Mouse (Mus musculus): ENCODE measurements around the gene Gnaq. TPM values are rescaled to one million over a fixed set of nuclear protein-coding genes. Genes with fewer than 3 reads are reported as not detected.

Gene Gnaq
- polyA plus RNA-seq, 1 experiment from 2014 or later, result 34.0 TPM

DNA sequence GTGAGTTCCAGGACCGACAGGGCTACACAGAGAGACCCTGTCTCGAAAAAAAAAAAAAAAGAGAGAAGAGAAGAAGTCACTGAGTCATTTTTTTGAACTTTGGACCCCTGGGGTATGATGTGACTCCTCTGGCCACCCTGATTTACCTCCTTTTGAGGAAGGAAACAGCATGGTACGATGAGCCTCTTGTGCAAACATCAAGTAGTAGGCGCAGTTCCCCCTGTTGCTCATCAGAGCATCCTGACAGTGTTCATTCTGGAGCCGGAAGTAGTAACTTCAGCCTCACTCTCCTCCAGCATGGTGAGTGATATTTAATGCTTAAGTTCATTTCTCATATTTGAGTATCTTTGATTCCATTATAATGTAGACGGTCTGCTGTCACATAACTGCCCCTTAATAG lies 190.4 kb downstream of the Gnaq start:
- WGBS, result 84% methylated on average over 6 of the region's 6 CpGs
- Histone ChIP-seq H3K27me3 (no peaks in the 10 kb centered on the region), H3K9me3 (replicated peaks) (no peaks in the 10 kb centered on the region), H3K4me2 (replicated peaks) (no peak overlapping the region), H3K27ac (replicated peaks) (no peak overlapping the region), H3K36me3 (no peaks in the 10 kb centered on the region), H3K9ac (no peak overlapping the region), H3K4me1 (peaks cover 26% of the 10 kb centered on the region; the same call in 1 of the 2 replicates), H3K4me3 (replicated peaks) (no peak overlapping the region)
- ATAC-seq (ENCODE audit: insufficient number of reproducible peaks, low FRiP score, low TSS enrichment, low read depth), result no peak

DNA sequence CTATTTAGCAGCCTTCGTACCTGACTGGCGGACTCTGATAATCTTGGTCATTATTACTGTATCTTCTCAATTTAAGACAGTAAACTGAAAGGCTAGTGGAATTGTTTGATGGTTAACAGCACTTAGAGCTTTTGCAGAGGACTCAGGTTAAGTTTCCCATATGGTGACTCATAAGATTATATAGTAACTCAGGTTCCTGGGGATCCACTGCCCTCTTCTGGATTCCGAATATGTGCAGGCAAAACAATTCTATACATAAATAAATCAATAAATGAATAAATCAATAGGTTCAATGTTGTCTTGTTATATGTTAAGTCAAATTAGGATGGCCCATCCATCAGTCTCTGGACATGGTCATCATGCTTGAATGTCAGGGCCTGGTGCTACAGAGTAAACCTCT lies 191.6 kb downstream of the Gnaq start:
- no peaks in the 10 kb centered on the region for H3K36me3 ChIP-seq
- no peaks in the 10 kb centered on the region for H3K9me3 ChIP-seq (replicated peaks)
- H3K4me1 ChIP-seq, result peaks cover 28% of the 10 kb centered on the region; the same call in 1 of the 2 replicates
- H3K4me3 ChIP-seq (replicated peaks), result no peak overlapping the region
- no peak overlapping the region for H3K27ac ChIP-seq (replicated peaks)
- no peak overlapping the region for H3K9ac ChIP-seq
- WGBS, result 94% methylated on average over 3 of the region's 3 CpGs
- no peaks in the 10 kb centered on the region for H3K27me3 ChIP-seq
- ATAC-seq (ENCODE audit: insufficient number of reproducible peaks, low FRiP score, low TSS enrichment, low read depth), result no peak
- no peak overlapping the region for H3K4me2 ChIP-seq (replicated peaks)

DNA sequence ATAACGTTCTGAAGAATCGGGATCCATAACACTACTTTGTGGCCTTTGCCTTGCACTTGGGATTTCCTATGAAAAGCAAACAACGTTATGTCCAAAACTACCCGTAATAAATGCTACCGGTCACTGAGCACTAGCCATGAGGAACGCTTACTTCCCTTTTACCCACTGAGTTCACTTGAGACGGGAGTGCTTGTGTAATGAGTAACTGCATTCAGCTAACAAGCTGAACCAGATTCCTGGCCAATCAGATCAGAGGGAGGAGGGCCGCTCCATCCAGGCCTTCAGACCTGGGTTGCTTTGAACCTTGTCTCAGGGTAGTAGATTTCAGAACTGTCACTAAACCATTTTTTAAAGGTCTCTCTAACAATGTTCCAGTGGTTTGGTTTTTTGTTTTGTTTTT lies 193.3 kb downstream of the Gnaq start:
- H3K27me3 ChIP-seq, result no peaks in the 10 kb centered on the region

DNA sequence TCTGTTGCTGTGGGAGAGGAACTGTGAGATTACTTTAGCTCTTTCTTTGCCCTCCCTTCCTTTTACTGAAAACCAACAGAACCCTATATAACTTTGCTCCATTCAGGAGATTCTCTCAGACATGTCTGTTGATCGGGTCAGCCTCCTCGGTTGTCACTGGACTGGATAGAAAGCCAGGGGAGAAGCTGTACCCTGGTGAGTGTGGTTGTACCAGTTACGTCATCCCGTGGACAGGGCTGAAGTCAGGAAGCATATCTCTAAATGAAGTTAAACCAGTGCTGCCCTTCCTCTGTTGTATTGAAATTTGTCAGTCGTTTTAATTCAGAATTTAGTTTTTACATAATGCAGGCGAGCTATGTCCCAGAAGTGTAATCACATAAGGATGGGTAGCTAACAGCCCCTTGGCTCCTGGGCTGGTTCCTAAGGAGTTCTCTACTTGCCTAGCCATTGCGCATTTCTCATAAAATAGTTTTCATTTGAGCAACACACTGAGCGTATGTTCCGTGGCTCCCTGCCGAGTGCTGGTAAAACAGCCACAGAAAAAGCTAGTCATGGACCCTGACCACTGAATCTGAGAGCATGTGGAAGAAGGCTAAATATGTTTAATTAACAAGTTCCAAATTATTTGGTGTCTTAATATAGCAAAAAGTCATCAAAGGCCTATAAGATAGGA lies 194.9 kb downstream of the Gnaq start:
- Histone ChIP-seq H3K27me3 (no peaks in the 10 kb centered on the region), H3K9me3 (replicated peaks) (no peaks in the 10 kb centered on the region), H3K36me3 (no peaks in the 10 kb centered on the region), H3K27ac (replicated peaks) (no peak overlapping the region), H3K4me2 (replicated peaks) (no peak overlapping the region), H3K4me3 (replicated peaks) (no peak overlapping the region), H3K9ac (no peak overlapping the region), H3K4me1 (peaks cover 28% of the 10 kb centered on the region; the same call in 1 of the 2 replicates)
- WGBS, result 75% methylated on average over 10 of the region's 10 CpGs
- no peak for ATAC-seq (ENCODE audit: insufficient number of reproducible peaks, low FRiP score, low TSS enrichment, low read depth)

More for the DNA sequence above, 193.3 kb downstream of the Gnaq start:
- H3K36me3 ChIP-seq, result no peaks in the 10 kb centered on the region
- no peak overlapping the region for H3K4me2 ChIP-seq (replicated peaks)
- 51% methylated on average over 8 of the region's 8 CpGs for WGBS
- H3K27ac ChIP-seq (replicated peaks), result no peak overlapping the region
- H3K9ac ChIP-seq, result no peak overlapping the region
- H3K9me3 ChIP-seq (replicated peaks), result no peaks in the 10 kb centered on the region
- no peak for ATAC-seq (ENCODE audit: insufficient number of reproducible peaks, low FRiP score, low TSS enrichment, low read depth)
- H3K4me3 ChIP-seq (replicated peaks), result no peak overlapping the region
- peaks cover 28% of the 10 kb centered on the region; the same call in 1 of the 2 replicates for H3K4me1 ChIP-seq

DNA sequence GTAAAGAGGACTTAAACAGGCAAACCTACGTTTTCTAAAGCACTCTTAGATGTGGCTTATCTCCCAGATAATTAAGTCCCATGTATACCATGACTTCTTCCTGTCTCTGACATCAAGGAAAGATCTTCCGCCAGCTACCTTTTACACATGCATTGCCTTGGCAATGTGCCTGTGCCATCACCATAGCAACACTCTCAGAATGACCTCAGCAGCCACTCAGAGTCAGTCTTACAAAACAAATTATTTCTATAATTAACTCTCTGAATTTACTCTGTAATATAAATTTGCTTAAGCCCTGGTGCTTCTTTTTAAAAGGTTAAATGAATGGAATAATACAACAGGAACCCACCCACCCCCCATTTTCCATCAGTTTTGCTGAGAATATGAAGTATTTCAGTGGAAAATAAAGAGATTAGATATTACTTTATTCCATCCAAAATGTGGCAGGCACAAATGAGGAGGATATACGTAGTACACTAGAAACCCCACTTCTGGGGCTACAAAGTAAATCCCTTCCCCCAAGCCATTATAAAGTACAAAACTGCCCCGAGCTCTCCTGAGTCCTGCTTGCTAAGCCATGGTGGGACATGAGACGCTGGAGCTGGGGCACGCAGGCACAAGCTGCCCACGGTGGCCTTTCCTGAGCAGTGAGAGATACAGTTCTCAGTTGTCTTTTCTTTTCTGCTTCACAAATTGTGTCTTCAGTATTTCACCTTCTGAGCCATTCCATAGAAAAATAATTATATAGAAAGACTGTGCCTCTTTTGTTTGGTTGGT lies 195.6 kb downstream of the Gnaq start:
- H3K4me2 ChIP-seq (replicated peaks), result no peak overlapping the region
- H3K9me3 ChIP-seq (replicated peaks), result no peaks in the 10 kb centered on the region
- peaks cover 28% of the 10 kb centered on the region; the same call in 1 of the 2 replicates for H3K4me1 ChIP-seq
- no peak overlapping the region for H3K27ac ChIP-seq (replicated peaks)
- no peak for ATAC-seq (ENCODE audit: insufficient number of reproducible peaks, low FRiP score, low TSS enrichment, low read depth)
- H3K36me3 ChIP-seq, result no peaks in the 10 kb centered on the region
- 55% methylated on average over 7 of the region's 7 CpGs for WGBS
- no peak overlapping the region for H3K9ac ChIP-seq
- H3K4me3 ChIP-seq (replicated peaks), result no peak overlapping the region
- H3K27me3 ChIP-seq, result no peaks in the 10 kb centered on the region

DNA sequence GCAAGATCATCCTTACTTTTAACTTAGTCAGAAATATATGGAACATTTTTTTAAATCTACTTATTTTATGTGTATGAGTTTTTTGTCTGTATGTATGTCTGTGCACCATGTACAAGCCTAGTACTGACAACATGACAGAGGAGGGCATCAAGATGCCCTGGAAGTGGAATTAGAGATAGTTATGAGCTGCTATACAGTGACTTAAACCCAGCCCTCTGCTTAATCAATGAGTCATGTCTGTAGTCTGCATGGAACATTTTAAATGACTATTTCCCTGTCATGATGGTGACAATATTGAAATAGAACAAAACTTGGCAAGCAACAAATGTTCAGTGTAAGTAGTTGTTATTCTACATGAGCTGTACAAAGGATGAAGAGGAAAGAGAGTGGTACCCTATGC lies 196.4 kb downstream of the Gnaq start:
- H3K27me3 ChIP-seq, result no peaks in the 10 kb centered on the region
- ATAC-seq (ENCODE audit: insufficient number of reproducible peaks, low FRiP score, low TSS enrichment, low read depth), result no peak
- H3K9me3 ChIP-seq (replicated peaks), result no peaks in the 10 kb centered on the region
- no peak overlapping the region for H3K27ac ChIP-seq (replicated peaks)
- H3K4me2 ChIP-seq (replicated peaks), result no peak overlapping the region
- H3K9ac ChIP-seq, result no peak overlapping the region
- H3K36me3 ChIP-seq, result peaks cover 4% of the 10 kb centered on the region; the same call in 1 of the 2 replicates
- peaks cover 28% of the 10 kb centered on the region; the same call in 1 of the 2 replicates for H3K4me1 ChIP-seq
- no peak overlapping the region for H3K4me3 ChIP-seq (replicated peaks)

DNA sequence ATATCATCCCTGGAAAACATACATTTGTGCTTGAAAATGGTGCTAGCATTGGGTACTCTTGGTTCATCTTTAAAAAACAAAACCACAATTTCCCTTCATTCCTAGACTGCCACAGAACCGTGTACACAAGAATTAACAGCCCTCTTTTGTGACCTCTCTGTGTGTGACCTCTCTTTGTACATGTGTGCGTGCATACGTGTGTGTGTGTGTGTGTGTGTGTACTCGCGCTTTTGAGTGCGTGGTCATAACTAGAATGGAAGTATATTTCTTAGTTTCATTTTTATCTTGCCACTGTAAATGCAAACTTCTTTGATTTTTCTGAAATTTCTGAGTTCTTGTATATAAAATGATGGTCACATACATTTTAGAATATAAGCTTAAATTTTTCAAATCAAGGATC lies 197.0 kb downstream of the Gnaq start:
- Histone ChIP-seq H3K4me3 (replicated peaks) (no peak overlapping the region), H3K9me3 (replicated peaks) (no peaks in the 10 kb centered on the region), H3K36me3 (peaks cover 5% of the 10 kb centered on the region; the same call in 1 of the 2 replicates), H3K4me2 (replicated peaks) (no peak overlapping the region), H3K27ac (replicated peaks) (no peak overlapping the region), H3K27me3 (no peaks in the 10 kb centered on the region), H3K4me1 (peaks cover 28% of the 10 kb centered on the region; the same call in 1 of the 2 replicates), H3K9ac (no peak overlapping the region)
- ATAC-seq (ENCODE audit: insufficient number of reproducible peaks, low FRiP score, low TSS enrichment, low read depth), result no peak
- WGBS, result 89% methylated on average over 6 of the region's 6 CpGs

DNA sequence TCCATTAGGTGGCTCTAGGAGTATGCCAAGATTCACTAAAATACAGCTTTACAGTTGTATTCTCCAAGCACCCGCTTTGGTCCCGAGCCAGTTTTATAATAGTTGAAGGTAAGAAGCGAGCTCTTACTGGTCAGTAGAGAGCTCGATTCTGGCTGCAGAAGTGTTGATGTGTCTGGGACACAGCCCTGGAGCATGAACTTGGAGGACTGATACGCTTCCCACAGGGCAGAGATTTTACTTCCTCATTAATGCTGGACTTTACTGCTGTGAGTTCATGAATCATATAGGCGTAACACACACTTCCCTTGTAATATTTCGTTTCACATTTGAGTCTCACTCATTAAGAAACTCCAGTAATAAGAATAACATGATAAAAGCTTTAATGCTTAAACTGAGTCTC lies 197.5 kb downstream of the Gnaq start:
- no peak overlapping the region for H3K4me2 ChIP-seq (replicated peaks)
- H3K27ac ChIP-seq (replicated peaks), result no peak overlapping the region
- no peak overlapping the region for H3K4me3 ChIP-seq (replicated peaks)
- no peak overlapping the region for H3K9ac ChIP-seq
- 89% methylated on average over 7 of the region's 7 CpGs for WGBS
- H3K9me3 ChIP-seq (replicated peaks), result no peaks in the 10 kb centered on the region
- peaks cover 7% of the 10 kb centered on the region for H3K36me3 ChIP-seq
- H3K4me1 ChIP-seq, result peaks cover 28% of the 10 kb centered on the region; the same call in 1 of the 2 replicates
- no peak for ATAC-seq (ENCODE audit: insufficient number of reproducible peaks, low FRiP score, low TSS enrichment, low read depth)
- H3K27me3 ChIP-seq, result no peaks in the 10 kb centered on the region

DNA sequence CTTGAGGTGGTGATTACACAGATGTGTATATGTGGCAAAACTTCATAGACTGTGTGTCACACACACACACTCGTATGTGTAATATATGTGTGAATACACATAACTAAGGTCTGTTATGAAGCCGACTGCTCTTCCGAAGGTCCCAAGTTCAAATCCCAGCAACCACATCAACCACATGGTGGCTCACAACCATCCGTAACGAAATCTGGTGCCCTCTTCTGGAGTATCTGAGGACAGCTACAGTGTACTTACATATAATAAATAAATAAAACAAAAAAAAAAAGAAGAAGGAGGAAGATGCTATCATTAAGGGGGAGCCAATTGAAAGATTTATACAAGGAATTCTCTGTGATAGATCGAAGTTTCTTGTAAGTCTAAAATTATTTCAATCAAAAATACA lies 198.4 kb downstream of the Gnaq start:
- no peaks in the 10 kb centered on the region for H3K27me3 ChIP-seq
- ATAC-seq (ENCODE audit: insufficient number of reproducible peaks, low FRiP score, low TSS enrichment, low read depth), result no peak
- H3K36me3 ChIP-seq, result peaks cover 9% of the 10 kb centered on the region
- no peak overlapping the region for H3K27ac ChIP-seq (replicated peaks)
- H3K9ac ChIP-seq, result no peak overlapping the region
- H3K4me3 ChIP-seq (replicated peaks), result no peak overlapping the region
- WGBS, result 90% methylated on average over 6 of the region's 6 CpGs
- peaks cover 21% of the 10 kb centered on the region; the same call in 1 of the 2 replicates for H3K4me1 ChIP-seq
- no peak overlapping the region for H3K4me2 ChIP-seq (replicated peaks)
- H3K9me3 ChIP-seq (replicated peaks), result no peaks in the 10 kb centered on the region

DNA sequence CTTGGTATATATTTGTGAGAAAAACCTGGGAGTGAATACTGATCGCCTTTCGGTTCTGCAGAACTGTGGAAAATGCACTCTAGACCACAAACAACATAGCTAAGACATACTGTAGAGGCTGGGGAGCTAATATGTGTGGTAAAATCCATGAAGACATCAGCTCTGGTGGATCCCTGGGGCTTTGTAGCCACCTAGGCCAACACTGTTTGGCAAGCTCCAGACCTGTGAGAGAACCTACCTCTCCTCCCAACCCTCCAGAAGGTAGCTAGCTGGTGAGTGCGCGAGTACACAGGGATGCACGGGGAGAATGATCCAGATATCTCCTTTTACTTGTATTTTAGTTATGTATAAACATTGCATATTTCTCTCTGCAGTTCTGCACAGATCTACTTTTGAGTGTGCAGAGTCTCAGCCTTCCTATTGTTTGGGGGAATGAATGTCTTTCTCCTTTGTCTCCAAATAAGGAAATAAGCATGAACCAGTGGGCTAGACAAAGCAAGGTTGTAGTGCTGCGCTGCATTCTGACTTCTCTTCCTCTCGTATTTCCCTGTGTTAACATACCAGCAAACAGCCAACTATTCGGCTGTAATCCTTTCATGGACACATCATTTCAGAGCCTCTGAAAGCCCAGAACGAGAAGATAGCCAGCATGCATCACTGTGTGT lies 205.4 kb downstream of the Gnaq start:
- Histone ChIP-seq H3K27ac (replicated peaks) (0 out of 2 replicates have a peak overlapping the region, but pooled peaks have one; percentile 9), H3K4me2 (replicated peaks) (no peak overlapping the region), H3K9me3 (replicated peaks) (no peaks in the 10 kb centered on the region), H3K9ac (no peak overlapping the region), H3K4me3 (replicated peaks) (no peak overlapping the region), H3K36me3 (peaks cover 9% of the 10 kb centered on the region), H3K27me3 (no peaks in the 10 kb centered on the region), H3K4me1 (peaks cover 3% of the 10 kb centered on the region; the same call in 1 of the 2 replicates)
- WGBS, result 76% methylated on average over 9 of the region's 9 CpGs
- ATAC-seq (ENCODE audit: insufficient number of reproducible peaks, low FRiP score, low TSS enrichment, low read depth), result no peak

DNA sequence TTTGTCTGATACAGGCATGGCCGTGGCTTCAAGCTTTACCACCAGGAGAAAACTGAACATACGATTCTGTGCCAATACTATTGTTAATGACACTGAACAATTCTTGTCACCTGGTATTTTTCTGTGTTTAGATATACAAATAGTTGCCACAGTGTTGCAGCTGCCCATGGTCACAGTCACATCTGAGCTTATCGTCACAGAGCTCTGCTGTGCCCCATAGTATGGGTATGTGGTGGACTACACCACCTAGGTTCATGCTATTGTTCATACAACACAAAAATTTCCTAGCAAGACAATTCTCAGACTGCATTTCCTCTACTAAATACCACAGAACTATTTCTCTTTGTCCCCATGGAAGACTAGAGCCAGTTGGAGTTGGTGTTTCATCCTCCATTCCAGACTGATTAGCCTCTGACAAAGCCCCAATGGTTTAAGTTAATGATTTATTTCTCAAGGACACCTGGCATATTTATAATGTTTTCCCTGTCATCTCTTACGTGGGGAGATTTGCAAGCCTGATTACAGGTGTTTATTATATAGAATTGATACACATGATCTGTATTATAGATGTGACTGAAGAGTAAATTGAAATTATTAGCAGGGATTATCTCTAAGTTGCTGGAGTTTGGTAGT lies 207.4 kb downstream of the Gnaq start:
- ATAC-seq (ENCODE audit: insufficient number of reproducible peaks, low FRiP score, low TSS enrichment, low read depth), result no peak

More for the DNA sequence above, 207.4 kb downstream of the Gnaq start:
- H3K4me2 ChIP-seq (replicated peaks), result no peak overlapping the region
- WGBS, result 85% methylated on average over 4 of the region's 4 CpGs
- peaks cover 2% of the 10 kb centered on the region; the same call in 1 of the 2 replicates for H3K36me3 ChIP-seq
- no peak overlapping the region for H3K9ac ChIP-seq
- no peak overlapping the region for H3K4me3 ChIP-seq (replicated peaks)
- H3K9me3 ChIP-seq (replicated peaks), result no peaks in the 10 kb centered on the region
- H3K4me1 ChIP-seq, result peaks cover 3% of the 10 kb centered on the region; the same call in 1 of the 2 replicates
- no peaks in the 10 kb centered on the region for H3K27me3 ChIP-seq
- H3K27ac ChIP-seq (replicated peaks), result no peak overlapping the region
